In the genomic region with DNA sequence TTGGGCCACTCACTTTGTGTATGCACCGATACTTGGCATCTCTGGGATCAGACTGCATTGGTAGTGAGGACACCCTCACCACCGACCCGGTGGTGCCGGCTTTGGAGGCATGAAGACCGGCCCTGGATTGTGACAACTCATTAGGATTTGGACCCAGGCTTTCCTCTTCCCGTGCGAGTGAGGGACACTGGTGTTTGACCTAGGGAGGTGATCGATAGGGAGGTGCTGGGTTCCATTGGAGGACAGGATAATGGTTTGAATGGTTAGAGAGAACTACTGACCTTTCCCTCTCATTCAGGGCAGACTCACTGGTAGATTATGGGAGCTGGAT, we compare ENCODE assay signal across 8 mouse cellular contexts. TPM values are rescaled to one million over a fixed set of nuclear protein-coding genes. Genes with fewer than 3 reads are reported as not detected.
DNase-seq lines count a peak whose midpoint lies in the region; ATAC-seq lines count a peak whose summit lies in the region.

No protein-coding gene starts in this region.

- 1% methylated on average over 8 of the region's 8 CpGs for WGBS in kidney, embryonic 15.5 days
- 0% methylated on average over 8 of the region's 8 CpGs for WGBS in hindbrain, embryonic 14.5 days
- 0% methylated on average over 8 of the region's 8 CpGs for WGBS in midbrain, embryonic 15.5 days

- H3K9me3 ChIP-seq in kidney, embryonic 15.5 days (replicated peaks) = no peaks in the 10 kb centered on the region
- H3K9me3 ChIP-seq in hindbrain, embryonic 14.5 days (ENCODE audit: control insufficient read depth, low read length) = no peaks in the 10 kb centered on the region
- no peaks in the 10 kb centered on the region for H3K9me3 ChIP-seq in midbrain, embryonic 15.5 days

- peaks cover 30% of the 10 kb centered on the region for H3K4me1 ChIP-seq in kidney, embryonic 15.5 days
- peaks cover 24% of the 10 kb centered on the region for H3K4me1 ChIP-seq in hindbrain, embryonic 14.5 days (replicated peaks; ENCODE audit: control insufficient read depth, insufficient read depth, low read length)
- peaks cover 46% of the 10 kb centered on the region for H3K4me1 ChIP-seq in midbrain, embryonic 15.5 days

- peak overlapping the region; percentile 90 for H3K9ac ChIP-seq in kidney, embryonic 15.5 days
- peak overlapping the region; percentile 86 for H3K9ac ChIP-seq in hindbrain, embryonic 14.5 days
- peak overlapping the region; percentile 77 for H3K9ac ChIP-seq in midbrain, embryonic 15.5 days

- ATAC-seq in kidney, embryonic 15.5 days (replicated peaks; ENCODE audit: low FRiP score) = no peak
- ATAC-seq in common myeloid progenitor, adult 5-6 weeks (replicated peaks; ENCODE audit: low read depth, poor library complexity, severe bottlenecking) = peak; percentile 15; the same call in 1 of the 2 replicates
- ATAC-seq in hindbrain, embryonic 14.5 days (ENCODE audit: low FRiP score) = peak; percentile 9; the same call in 1 of the 2 replicates
- peak; percentile 40; the same call in 1 of the 2 replicates for ATAC-seq in midbrain, embryonic 15.5 days (replicated peaks)

- no peaks in the 10 kb centered on the region for H3K27me3 ChIP-seq in kidney, embryonic 15.5 days
- no peaks in the 10 kb centered on the region for H3K27me3 ChIP-seq in hindbrain, embryonic 14.5 days (ENCODE audit: control insufficient read depth, insufficient read depth, low read length)
- no peaks in the 10 kb centered on the region for H3K27me3 ChIP-seq in midbrain, embryonic 15.5 days (replicated peaks)

- intact Hi-C loops in left cerebral cortex, postnatal 36 days (cut with DNase I) = loop anchor here (2.0 kb wide), 1 partner anchor 26 kb away; no protein-coding TSS in a partner anchor

- peaks cover 6% of the 10 kb centered on the region; the same call in 1 of the 2 replicates for H3K36me3 ChIP-seq in kidney, embryonic 15.5 days
- no peaks in the 10 kb centered on the region for H3K36me3 ChIP-seq in hindbrain, embryonic 14.5 days (replicated peaks; ENCODE audit: control insufficient read depth, insufficient read depth)
- H3K36me3 ChIP-seq in midbrain, embryonic 15.5 days (replicated peaks) = no peaks in the 10 kb centered on the region

- no peak for DNase-seq in kidney, postnatal 14 days
- no peak for DNase-seq in hindbrain, embryonic 14.5 days (ENCODE audit: low spot score)
- DNase-seq in cerebellum, adult 11 months = no peak
- DNase-seq in left cerebral cortex, postnatal 36 days (ENCODE audit: low spot score in 2 of 2) = no peak
- DNase-seq in frontal cortex, postnatal 36 days (ENCODE audit: low spot score in 2 of 2) = no peak

- peak overlapping the region; percentile 91 for H3K4me3 ChIP-seq in kidney, embryonic 15.5 days (replicated peaks)
- peak overlapping the region; percentile 89 for H3K4me3 ChIP-seq in hindbrain, embryonic 14.5 days (replicated peaks; ENCODE audit: low read length)
- H3K4me3 ChIP-seq in midbrain, embryonic 15.5 days = peak overlapping the region; percentile 77

- H3K4me2 ChIP-seq in kidney, embryonic 15.5 days = peak overlapping the region; percentile 76
- peak overlapping the region; percentile 61 for H3K4me2 ChIP-seq in hindbrain, embryonic 14.5 days (replicated peaks)
- H3K4me2 ChIP-seq in midbrain, embryonic 15.5 days = peak overlapping the region; percentile 84

- peak overlapping the region; percentile 94 for H3K27ac ChIP-seq in kidney, embryonic 15.5 days
- H3K27ac ChIP-seq in hindbrain, embryonic 14.5 days = peak overlapping the region; percentile 93
- H3K27ac ChIP-seq in midbrain, embryonic 15.5 days = peak overlapping the region; percentile 93

RNA-seq across cellular contexts. Expression of gene Mgrn1, which starts 0.6 kb away (rescaled TPM):
- 88.2 and 98.1 TPM in 2 replicates for polyA plus RNA-seq in kidney, embryonic 15.5 days (2015; fragmentation: Nextera tagmentation; extraction: Ambion mirVana)
- total RNA-seq in common myeloid progenitor, adult 5-6 weeks (2017) = 11.2 and 13.5 TPM in 2 replicates
- polyA plus RNA-seq in hindbrain, embryonic 14.5 days (2014; fragmentation: Nextera tagmentation; extraction: Ambion mirVana) = 119 and 122 TPM in 2 replicates
- polyA plus RNA-seq in midbrain, embryonic 15.5 days (2015; fragmentation: Nextera tagmentation; extraction: Ambion mirVana) = 124 and 131 TPM in 2 replicates
- total RNA-seq in left cerebral cortex, postnatal 36 days (2021) = 100 to 1,000 TPM; 207 to 218 TPM

RNA-seq across cellular contexts. Expression of gene Ubald1, which starts 6.5 kb away (rescaled TPM):
- 37.4 and 39.7 TPM in 2 replicates for polyA plus RNA-seq in kidney, embryonic 15.5 days (2015; fragmentation: Nextera tagmentation; extraction: Ambion mirVana)
- total RNA-seq in common myeloid progenitor, adult 5-6 weeks (2017) = 19.6 and 25.8 TPM in 2 replicates
- polyA plus RNA-seq in hindbrain, embryonic 14.5 days (2014; fragmentation: Nextera tagmentation; extraction: Ambion mirVana) = 54.0 and 54.4 TPM in 2 replicates
- 58.2 and 58.7 TPM in 2 replicates for polyA plus RNA-seq in midbrain, embryonic 15.5 days (2015; fragmentation: Nextera tagmentation; extraction: Ambion mirVana)
- total RNA-seq in left cerebral cortex, postnatal 36 days (2021) = 10 to 100 TPM; 83.9 to 86.9 TPM

RNA-seq across cellular contexts. Expression of gene 4930562C15Rik, which starts 51.4 kb away (rescaled TPM):
- 0.19 and 0.83 TPM in 2 replicates for polyA plus RNA-seq in kidney, embryonic 15.5 days (2015; fragmentation: Nextera tagmentation; extraction: Ambion mirVana)
- not detected in 2 replicates for total RNA-seq in common myeloid progenitor, adult 5-6 weeks (2017)
- polyA plus RNA-seq in hindbrain, embryonic 14.5 days (2014; fragmentation: Nextera tagmentation; extraction: Ambion mirVana) = 0.34 and 0.74 TPM in 2 replicates
- 0.19 and 0.52 TPM in 2 replicates for polyA plus RNA-seq in midbrain, embryonic 15.5 days (2015; fragmentation: Nextera tagmentation; extraction: Ambion mirVana)
- not detected for total RNA-seq in left cerebral cortex, postnatal 36 days (2021)

RNA-seq across cellular contexts. Expression of gene Nudt16l1, which starts 51.9 kb away (rescaled TPM):
- polyA plus RNA-seq in kidney, embryonic 15.5 days (2015; fragmentation: Nextera tagmentation; extraction: Ambion mirVana) = 151 and 155 TPM in 2 replicates
- 11.5 and 17.5 TPM in 2 replicates for total RNA-seq in common myeloid progenitor, adult 5-6 weeks (2017)
- polyA plus RNA-seq in hindbrain, embryonic 14.5 days (2014; fragmentation: Nextera tagmentation; extraction: Ambion mirVana) = 122 and 133 TPM in 2 replicates
- polyA plus RNA-seq in midbrain, embryonic 15.5 days (2015; fragmentation: Nextera tagmentation; extraction: Ambion mirVana) = 123 and 132 TPM in 2 replicates
- 10 to 100 TPM; 70.6 to 77.8 TPM for total RNA-seq in left cerebral cortex, postnatal 36 days (2021)
